Mouse (Mus musculus) embryonic stem cell, embryonic (primary cell): ENCODE results near the gene Ang.

Experiments used
- CTCF ChIA-PET, 4 experiments: fragments of 300-600 bp in 2 of 4; fragments of 350-600 bp in 2 of 4; sonication (Branson Sonifier 250); formaldehyde crosslinking; loops; one replicate each; lab custom pipeline; 2022; ENCODE audit warnings: inconsistent platforms in 2 of 4; lab: Charles Lee
- POLR2A ChIA-PET, 4 experiments: fragments of 300-600 bp in 2 of 4; fragments of 350-600 bp in 2 of 4; sonication (Branson Sonifier 250); formaldehyde crosslinking; loops; one replicate each; lab custom pipeline; 2022; ENCODE audit warnings: antibody characterized with exemption in 4 of 4, inconsistent platforms in 1 of 4; lab: Charles Lee

Ang gene

DNA sequence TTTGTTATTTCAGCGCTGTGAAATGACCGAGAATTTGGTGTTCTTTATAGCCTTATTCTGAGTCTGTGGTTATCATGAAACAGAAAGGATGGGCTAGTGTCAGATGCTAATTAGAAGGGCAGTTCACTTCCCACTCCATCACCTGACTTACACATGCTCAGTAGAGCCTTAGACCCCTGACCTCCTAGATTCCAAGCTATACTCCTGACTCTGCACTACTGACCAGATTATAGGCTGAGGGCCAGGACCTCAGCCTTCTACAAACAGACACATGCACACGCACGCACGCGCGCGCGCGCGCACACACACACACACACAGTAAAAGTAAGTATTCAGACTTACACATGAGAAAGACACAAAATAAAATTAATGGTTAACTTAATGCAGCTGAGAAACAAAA is 8.0 kb downstream of the Ang start:
- ChIA-PET POLR2A (interaction anchor here in 2 of 4 experiments (1.0 to 1.6 kb wide), 4 partner anchors 10 to 672 kb away, joined by 3 to 14 read pairs (median 6); no protein-coding TSS in a partner anchor), CTCF (interaction anchor here (0.5 to 2.1 kb wide), 17 partner anchors 9 to 784 kb away, joined by 3 to 82 read pairs (median 4); no protein-coding TSS in a partner anchor)

DNA sequence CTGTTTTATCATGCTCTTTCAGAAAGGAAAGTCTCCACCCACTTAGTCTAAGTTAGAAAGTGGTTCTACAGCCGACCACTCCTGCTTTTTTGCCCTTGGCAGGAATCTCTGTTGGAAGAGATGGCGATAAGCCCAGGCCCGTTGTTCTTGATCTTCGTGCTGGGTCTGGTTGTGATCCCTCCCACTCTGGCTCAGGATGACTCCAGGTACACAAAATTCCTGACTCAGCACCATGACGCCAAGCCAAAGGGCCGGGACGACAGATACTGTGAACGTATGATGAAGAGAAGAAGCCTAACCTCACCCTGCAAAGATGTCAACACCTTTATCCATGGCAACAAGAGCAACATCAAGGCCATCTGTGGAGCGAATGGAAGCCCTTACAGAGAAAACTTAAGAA is 10.3 kb downstream of the Ang start:
- POLR2A ChIA-PET = no interaction called here
- CTCF ChIA-PET = no interaction called here

DNA sequence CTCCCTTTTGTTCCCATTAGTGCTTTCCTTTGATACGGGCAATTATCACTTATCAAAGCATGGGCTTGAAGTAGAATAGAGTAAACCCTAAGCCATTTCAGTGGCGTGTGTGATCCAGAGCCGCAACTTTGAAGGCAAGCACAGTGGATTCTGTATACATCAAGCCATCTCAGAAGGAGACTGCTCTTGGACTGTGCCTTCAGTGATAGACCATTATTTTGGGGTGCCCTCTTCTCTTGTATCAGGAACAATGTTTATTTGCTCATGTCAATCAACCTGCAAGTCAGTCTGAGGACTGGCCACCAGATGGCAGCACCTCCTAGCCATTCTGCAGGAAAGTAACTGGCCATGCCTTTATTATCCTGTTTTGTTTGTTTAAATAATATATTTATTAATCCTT is 12.3 kb downstream of the Ang start:
- POLR2A ChIA-PET = no interaction called here
- CTCF ChIA-PET = no interaction called here

DNA sequence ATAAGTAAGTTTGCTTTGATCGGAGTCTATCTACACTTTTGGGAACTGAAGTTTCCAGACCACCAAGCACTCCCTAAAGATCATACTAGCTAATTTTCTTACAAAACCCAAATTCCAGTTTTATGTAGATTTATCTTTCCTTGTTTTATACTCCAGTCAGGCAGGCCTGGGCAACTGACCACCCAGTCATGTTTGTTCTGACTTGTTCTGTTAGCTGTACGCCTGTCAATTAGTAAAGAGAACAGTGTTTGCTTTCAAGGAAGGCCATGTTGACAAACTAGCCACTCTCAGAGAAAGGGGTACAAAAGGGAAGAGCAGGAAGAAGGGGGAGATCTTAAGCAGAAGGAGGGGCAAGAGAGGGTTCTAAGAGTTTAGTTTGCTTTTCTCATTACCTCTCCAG is 13.4 kb downstream of the Ang start:
- CTCF ChIA-PET = interaction anchor here in 3 of 4 experiments (0.6 to 0.8 kb wide), 3 partner anchors 136 to 928 kb away, joined by 3 to 4 read pairs (median 3); no protein-coding TSS in a partner anchor
- POLR2A ChIA-PET = no interaction called here

DNA sequence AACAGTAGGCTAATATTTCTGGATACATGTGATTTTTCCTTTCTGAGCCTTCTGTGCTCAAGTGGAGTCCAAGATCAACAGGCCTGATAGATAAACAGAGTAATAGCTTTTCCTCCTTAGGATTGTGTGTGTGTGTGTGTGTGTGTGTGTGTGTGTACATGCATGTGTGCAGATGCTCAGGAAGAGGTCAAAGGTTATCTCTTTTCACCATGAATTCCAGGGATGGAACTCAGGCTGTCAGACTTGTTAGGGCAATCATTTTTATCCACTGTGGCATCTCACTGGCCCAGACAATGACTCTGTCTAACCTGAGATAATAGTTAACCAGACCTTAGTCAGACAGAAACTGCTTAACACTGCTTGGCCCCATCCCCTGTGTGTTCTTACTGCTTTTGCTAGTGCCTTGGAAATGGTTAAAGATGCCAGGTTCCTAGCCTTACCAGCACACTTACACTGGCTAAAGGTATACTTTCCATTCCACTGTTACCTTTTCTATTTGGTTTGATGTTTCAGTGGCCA is 15.6 kb downstream of the Ang start:
- ChIA-PET CTCF (interaction anchor here in 1 of 4 experiments (0.6 kb wide), 1 partner anchor 140 kb away, joined by 3 read pairs; no protein-coding TSS in a partner anchor), POLR2A (no interaction called here)

DNA sequence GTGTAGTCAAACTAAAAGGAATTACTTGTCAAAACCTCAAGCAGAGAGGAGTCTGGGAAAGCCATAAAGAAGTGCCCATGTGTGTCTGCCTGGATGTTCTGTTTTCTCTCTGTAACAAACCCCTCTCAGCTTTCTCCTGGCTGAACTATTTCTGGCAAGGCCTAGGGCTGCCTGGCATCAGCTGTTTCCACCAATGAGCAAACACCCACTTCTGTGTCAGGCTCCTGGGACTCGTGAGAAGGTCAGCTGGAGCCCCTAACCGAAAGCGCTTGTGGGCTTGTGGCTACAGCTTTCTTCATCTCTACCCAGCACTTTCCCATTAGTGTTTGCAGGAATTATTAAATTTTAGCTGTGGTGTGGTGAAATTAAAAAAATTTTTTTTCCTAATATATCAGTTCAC is 21.0 kb downstream of the Ang start:
- POLR2A ChIA-PET = no interaction called here

DNA sequence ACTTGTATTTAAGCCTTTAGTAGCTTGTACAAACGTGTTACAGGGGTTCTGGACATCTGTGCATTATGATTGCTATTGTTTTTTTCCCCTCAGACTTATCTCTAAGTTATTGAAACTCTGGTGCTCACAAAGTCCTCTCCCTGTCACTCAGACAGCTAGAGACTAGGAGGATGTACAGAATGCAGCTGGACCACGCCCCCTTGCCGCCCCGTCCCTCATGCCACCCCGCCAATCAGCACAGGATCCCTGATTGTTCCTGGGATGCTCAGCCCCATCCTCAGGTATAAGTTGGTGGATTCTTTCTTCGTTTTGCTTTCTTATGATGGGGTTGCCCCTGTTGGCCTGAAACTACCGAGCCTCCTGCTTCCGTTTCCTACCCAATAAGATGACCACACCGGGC is 22.5 kb downstream of the Ang start:
- POLR2A ChIA-PET = interaction anchor here in 1 of 4 experiments (0.7 to 1.2 kb wide), 4 partner anchors 14 to 205 kb away, joined by 3 to 4 read pairs (median 3); no protein-coding TSS in a partner anchor

More for the DNA sequence above, 21.0 kb downstream of the Ang start:
- CTCF ChIA-PET = no interaction called here

DNA sequence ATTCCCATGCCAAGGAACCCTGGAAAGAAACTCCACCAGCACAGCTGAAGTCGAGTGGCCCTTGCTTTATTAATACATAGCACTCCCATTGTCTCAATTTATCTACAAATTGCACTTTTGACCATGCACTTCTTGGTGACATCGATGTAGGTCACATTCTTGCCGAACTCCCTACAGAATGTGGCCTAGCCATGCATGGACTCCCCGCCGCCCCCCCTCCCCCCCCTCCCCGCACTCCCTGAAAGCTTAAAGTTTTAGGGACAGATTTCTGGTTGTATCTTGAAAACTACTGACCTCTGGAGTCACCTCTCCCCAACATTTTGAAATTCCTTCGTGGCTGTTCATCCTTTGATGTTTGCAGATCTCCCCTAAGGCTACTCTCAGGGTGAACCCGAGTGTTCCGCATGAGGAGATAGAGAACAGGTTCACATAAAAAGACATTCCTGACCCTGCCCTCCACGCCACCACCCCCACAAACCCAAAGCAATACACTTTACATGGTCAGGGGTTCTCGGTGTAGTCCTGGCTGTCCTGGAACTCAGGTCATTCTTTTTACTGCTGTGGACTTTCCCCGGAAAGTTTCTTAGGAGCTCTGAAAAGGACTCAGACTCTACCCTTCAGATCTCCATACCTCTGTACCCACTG is 23.1 kb downstream of the Ang start, which contains the start of gene Eddm3b:
Gene Eddm3b, plus strand, starts transcription at position 511 of the 645 bp plus-strand sequence.
- ChIA-PET POLR2A (interaction anchor here in 1 of 4 experiments (1.2 kb wide), 1 partner anchor 16 kb away, joined by 3 read pairs; no protein-coding TSS in a partner anchor), CTCF (no interaction called here)

More for the DNA sequence above, 22.5 kb downstream of the Ang start:
- CTCF ChIA-PET = interaction anchor here in 1 of 4 experiments (0.5 kb wide), 1 partner anchor 15 kb away, joined by 4 read pairs; no protein-coding TSS in a partner anchor

DNA sequence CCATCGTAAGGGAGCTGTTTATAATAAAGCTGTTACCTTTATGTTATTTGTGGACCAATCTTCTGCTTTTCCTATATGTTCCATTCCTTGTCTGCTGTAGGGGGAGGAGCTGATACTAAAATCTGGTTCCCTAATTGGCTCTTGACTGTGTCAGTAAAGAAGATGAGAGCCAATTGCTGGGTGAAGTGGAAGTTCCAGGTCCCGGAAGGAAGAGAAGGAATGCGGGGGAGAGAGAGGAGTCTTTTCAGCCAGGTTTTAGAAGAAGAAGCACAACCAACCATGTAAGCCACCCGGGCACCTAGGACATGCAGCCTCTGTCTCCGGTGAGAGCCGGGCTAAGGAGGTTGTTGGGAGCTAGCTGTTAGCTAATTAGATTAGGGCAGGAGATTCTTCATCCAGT is 34.7 kb downstream of the Ang start:
- POLR2A ChIA-PET = interaction anchor here in 1 of 4 experiments (0.6 kb wide), 1 partner anchor 264 kb away, joined by 3 read pairs; no protein-coding TSS in a partner anchor
- CTCF ChIA-PET = no interaction called here

DNA sequence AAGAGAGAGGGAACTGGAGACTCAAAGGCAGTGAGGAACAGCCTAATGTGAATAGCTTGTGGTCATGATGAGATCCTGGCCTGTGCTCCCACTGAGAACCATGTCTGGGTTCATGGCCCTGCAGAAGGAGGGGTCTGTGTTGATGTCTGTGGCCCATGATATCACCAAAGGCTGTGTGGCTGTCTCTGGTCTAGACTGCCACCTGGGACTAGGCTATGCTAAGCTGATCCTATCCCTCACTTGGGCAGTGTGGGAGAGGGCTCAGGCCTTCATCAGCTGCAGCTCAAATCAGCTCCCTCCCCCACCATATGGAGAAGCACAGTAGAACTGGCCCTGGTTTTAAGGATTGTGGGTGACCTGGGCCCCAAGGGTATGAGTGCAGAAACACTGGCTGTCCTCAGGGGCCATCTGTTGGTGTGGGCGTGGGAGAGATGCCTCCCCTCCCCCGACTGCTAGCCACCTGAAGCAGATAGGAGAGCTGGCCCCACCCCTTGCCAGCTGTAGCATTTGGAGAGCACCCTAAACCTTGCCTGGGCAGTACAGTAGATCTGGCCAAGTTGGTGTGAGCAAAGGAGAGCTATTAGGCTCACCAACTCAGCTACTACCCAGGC is 36.8 kb downstream of the Ang start:
- POLR2A ChIA-PET = interaction anchor here in 1 of 4 experiments (0.5 to 0.9 kb wide), 2 partner anchors 14 to 347 kb away, joined by 3 to 4 read pairs; no protein-coding TSS in a partner anchor
- CTCF ChIA-PET = interaction anchor here in 1 of 4 experiments (0.8 kb wide), 1 partner anchor 103 kb away, joined by 3 read pairs; no protein-coding TSS in a partner anchor

DNA sequence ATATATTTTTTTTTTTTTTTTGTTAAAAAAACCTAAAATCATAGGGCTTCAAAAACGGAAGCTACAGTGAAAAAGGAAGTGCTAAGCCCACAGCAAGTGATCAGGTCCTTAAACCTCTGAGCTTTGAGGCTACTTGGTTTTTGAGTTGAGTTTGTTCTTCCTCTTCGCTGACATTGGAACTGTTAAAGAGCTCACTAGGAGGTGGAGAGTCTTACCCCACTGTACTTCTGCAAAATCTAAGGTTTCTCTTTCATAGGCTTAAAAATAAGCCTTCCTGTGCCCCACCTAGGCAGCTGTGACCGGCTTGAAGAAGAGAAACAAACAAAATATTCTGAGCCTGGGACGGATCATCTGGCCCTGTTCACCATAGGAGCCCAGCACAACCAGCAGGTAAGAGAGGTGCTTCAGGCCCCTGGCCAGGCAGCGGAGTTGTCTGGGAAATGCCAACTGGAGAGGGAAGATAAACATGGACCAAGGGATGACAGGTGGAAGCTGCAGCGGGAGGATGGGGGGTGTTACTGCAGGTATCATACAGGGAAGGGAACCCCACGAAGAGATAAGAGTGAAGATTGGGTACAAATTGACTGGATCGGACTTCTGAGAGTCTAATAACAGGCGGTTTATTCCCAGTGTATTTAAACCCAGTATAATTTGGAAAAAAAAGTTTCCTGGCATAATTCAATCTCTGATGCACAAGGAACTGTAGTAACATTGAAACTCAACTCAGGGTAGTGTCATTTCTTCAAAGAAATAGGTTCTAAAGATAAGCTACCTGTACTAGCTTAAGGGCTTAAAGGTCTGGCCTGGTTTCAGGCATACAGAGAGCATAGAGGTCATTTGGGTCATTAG is 38.0 kb downstream of the Ang start:
- CTCF ChIA-PET = interaction anchor here in 2 of 4 experiments (0.6 to 0.8 kb wide), 2 partner anchors 104 to 1702 kb away, joined by 3 to 8 read pairs; no protein-coding TSS in a partner anchor
- POLR2A ChIA-PET = no interaction called here

DNA sequence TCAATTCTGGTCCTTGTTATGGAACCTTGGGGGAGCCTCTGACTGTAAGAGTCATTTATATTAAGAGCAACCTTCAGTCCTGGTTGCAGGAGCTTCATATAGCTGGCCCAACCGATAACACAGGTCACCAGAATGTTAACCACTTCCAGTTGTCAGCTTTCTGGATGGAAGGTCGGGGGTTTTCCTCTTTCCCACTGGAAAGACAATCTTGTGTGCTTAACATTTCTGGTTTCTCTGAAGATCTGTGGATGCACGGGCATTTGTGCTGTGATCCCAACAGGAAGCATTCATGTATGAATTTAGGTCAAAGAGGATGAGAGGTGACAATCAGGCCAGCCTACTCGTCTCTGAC is 38.6 kb downstream of the Ang start:
- ChIA-PET CTCF (no interaction called here), POLR2A (no interaction called here)

DNA sequence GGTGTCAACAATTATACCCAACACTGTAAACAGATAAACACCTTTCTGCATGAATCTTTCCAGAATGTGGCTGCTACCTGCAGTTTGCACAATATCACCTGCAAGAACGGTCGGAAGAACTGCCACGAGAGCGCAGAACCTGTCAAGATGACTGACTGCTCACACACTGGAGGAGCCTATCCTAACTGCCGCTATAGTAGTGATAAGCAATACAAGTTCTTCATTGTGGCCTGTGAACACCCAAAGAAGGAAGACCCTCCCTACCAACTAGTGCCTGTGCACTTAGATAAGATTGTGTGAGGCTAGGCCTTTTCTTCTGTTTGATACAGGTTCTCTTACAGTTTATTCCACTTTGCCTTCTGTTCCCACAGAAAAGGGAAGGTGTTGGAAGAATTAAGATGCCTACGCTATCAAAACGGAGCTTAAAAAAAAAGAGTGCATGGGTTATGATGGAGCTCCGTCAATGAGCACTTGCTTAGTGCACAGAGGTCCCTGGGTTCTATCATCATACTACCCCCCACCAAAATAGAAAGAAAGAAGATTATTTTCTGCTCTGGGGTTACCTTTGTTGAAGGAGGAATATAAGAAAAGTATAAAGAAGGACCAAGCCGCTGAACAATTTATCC is 39.5 kb downstream of the Ang start:
- CTCF ChIA-PET = interaction anchor here in 2 of 4 experiments (0.6 kb wide), 2 partner anchors 35 to 137 kb away, joined by 3 to 4 read pairs; no protein-coding TSS in a partner anchor
- POLR2A ChIA-PET = interaction anchor here in 1 of 4 experiments (1.5 kb wide), 1 partner anchor 51 kb away, joined by 3 read pairs; no protein-coding TSS in a partner anchor

DNA sequence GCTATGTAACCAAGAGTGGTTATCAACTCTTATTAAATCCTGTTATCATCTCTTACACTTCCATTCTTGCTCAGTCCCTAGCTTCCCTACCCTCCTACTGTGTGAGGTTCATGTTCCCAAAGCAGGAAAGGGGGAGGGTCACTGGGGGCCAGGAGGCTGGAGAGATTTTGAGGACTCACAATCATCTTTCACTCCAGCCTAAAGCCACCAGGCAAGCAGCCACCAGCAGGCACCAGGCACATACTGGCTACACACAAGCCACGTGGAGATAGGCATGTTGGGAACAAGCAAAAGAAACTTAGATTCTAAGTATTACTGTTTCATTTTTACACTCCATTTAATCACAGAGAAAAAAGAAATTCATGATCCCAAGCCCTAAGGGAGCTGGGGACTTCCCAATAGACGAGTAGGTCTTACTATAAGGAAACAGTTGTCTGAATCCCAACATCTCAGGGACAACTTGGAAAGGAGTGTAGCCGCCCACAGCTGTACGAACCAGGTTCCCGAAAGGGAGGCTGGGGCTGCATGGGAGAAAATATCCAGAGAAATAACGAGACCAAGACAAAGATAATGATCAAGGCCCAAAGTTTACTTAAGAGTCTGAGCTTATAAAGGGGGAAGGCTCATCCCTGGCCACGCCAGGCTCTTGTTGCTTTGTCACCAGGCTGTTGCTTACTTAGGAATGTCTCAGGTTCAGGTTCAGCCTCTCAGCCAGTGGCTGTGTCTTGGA is 40.3 kb downstream of the Ang start:
- POLR2A ChIA-PET = interaction anchor here in 1 of 4 experiments (0.9 to 1.5 kb wide), 2 partner anchors 8 to 52 kb away, joined by 3 read pairs; partner anchors contain the start of gene Rnase6
- CTCF ChIA-PET = interaction anchor here in 2 of 4 experiments (0.6 kb wide), 2 partner anchors 34 to 136 kb away, joined by 3 to 4 read pairs; no protein-coding TSS in a partner anchor

DNA sequence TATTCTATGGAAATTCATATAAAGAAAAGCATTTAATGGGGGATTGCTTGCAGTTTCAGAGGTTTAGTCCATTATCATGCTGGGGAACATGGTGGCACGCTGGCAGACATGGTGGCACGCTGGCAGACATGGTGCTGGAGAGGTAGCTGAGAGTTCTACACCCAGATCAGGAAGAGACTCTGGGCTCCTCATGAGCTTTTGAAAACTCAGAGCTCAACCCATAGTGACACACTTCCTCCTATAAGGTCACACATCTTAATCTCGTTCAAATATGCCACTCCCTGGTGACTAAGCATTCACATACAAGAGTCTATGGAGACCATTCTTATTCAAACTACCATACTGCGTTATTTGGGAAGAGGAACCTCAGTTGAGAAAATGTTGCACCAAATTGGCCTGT is 41.4 kb downstream of the Ang start:
- CTCF ChIA-PET = no interaction called here
- POLR2A ChIA-PET = no interaction called here

DNA sequence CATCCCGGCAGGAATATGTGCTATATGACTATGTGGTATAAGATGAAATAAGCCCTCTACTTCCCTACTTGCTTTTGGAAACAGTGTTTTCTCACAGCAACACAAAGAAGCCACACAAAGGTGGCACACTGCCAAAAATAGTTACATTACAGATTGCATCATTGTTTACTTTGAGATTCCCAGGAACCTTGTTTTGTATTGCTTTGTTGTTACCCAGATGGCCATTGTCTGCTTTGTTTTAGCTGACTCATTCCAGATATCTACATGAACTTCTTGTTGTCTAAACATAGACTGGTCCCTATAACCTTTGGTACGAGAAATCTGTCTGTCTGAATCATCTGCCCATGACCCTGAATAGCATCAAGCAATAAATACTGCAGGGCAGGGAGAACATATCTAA is 49.4 kb downstream of the Ang start:
- CTCF ChIA-PET = no interaction called here
- POLR2A ChIA-PET = interaction anchor here in 1 of 4 experiments (1.2 kb wide), 1 partner anchor 13 kb away, joined by 3 read pairs; no protein-coding TSS in a partner anchor

DNA sequence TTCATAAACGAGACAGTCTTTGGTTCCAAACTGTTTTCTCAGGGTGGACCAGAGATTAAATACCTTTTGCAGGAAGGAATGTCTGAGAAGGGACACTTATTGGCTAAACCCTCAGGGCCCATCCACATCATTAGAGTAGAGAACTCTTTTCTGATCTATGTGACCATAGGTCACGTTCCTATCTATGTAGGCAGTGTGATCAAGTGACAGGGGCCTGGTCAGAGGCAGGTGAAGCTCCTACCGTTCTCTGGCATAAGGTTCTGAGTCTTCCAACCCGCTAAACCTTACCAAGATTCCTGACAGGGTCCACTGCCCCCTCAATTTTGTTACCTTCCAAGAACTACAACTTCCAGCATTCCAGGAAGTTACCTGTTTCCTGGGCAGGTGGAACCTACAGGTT is 51.2 kb downstream of the Ang start:
- ChIA-PET CTCF (no interaction called here), POLR2A (no interaction called here)
